In the genomic region with DNA sequence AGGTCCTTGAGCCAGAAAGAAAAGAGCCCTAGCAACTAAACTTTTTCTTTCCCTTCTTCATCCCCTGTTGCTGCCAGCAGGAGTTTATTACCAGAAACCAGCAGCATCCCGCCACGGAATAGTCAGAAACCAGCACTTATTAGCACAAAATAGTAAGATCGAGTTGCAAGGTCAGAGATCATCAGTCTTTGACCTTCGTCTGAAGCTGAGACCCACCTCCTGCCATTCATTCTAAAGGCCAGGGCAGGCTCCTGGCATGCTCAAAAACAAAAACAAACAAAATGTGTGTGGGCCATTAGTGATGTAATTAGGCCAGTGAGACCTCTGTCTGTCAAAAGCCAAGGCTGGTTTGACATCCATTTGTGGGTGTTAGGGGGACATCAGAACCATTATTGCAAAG, we compare ENCODE assay signal across 22 mouse cellular contexts.
"Had no signal": no experiment of that assay in that cellular context is flagged by ENCODE, and none has a peak within 500 bp of the region (broad histone marks: within the 10 kb centered on the region; RNA-seq: fewer than 3 reads in every experiment).

No protein-coding gene starts in this region.

- H3K9me3 ChIP-seq: limb, embryonic 12.5 days; limb, embryonic 15.5 days; lung, embryonic 15.5 days; megakaryocyte, embryonic 14.5 days; midbrain, embryonic 10.5 days; midbrain, embryonic 13.5 days; neural tube, embryonic 13.5 days had no signal

- ATAC-seq: midbrain, embryonic 13.5 days; midbrain, embryonic 16.5 days had no signal

- H3K4me3 ChIP-seq: limb, embryonic 12.5 days; limb, embryonic 15.5 days; lung, embryonic 15.5 days; megakaryocyte, embryonic 14.5 days; midbrain, embryonic 10.5 days; midbrain, embryonic 13.5 days; myocyte; neural tube, embryonic 13.5 days had no signal

- H3K27me3 ChIP-seq: limb, embryonic 12.5 days; limb, embryonic 15.5 days; lung, embryonic 15.5 days; megakaryocyte, embryonic 14.5 days; midbrain, embryonic 13.5 days; neural tube, embryonic 13.5 days had no signal

- DNase-seq: kidney, adult 18-20 months; kidney, adult 9 months; kidney, postnatal 14 days; kidney, postnatal 4 days; left cerebral cortex, postnatal 4 days; lung, adult 18-20 months; lung, postnatal 10 days; lung, postnatal 36 days; retina, postnatal 1 day; thymus, adult 2 months; thymus, postnatal 14 days; thymus, postnatal 4 days had no signal

- H3K27ac ChIP-seq: limb, embryonic 12.5 days; limb, embryonic 15.5 days; liver, embryonic 14.5 days; lung, embryonic 15.5 days; midbrain, embryonic 10.5 days; midbrain, embryonic 13.5 days; neural tube, embryonic 13.5 days had no signal

- H3K4me2 ChIP-seq: limb, embryonic 12.5 days; limb, embryonic 15.5 days; lung, embryonic 15.5 days; midbrain, embryonic 13.5 days; neural tube, embryonic 13.5 days had no signal

- H3K4me1 ChIP-seq: limb, embryonic 12.5 days; limb, embryonic 15.5 days; lung, embryonic 15.5 days; midbrain, embryonic 13.5 days; neural tube, embryonic 13.5 days had no signal

- H3K9ac ChIP-seq: limb, embryonic 12.5 days; limb, embryonic 15.5 days; liver, embryonic 14.5 days; lung, embryonic 15.5 days; midbrain, embryonic 13.5 days; neural tube, embryonic 13.5 days had no signal
